Mouse (Mus musculus): ENCODE measurements around the gene Camk2n1.
A peak's percentile ranks its signal among the peaks of the same experiment; 100 is the strongest.
"Not testable (repeated sequence)": the region's sequence is repeated elsewhere in the genome, so short reads cannot be mapped to it uniquely, and the experiment has no call there.

The Camk2n1 gene

DNA sequence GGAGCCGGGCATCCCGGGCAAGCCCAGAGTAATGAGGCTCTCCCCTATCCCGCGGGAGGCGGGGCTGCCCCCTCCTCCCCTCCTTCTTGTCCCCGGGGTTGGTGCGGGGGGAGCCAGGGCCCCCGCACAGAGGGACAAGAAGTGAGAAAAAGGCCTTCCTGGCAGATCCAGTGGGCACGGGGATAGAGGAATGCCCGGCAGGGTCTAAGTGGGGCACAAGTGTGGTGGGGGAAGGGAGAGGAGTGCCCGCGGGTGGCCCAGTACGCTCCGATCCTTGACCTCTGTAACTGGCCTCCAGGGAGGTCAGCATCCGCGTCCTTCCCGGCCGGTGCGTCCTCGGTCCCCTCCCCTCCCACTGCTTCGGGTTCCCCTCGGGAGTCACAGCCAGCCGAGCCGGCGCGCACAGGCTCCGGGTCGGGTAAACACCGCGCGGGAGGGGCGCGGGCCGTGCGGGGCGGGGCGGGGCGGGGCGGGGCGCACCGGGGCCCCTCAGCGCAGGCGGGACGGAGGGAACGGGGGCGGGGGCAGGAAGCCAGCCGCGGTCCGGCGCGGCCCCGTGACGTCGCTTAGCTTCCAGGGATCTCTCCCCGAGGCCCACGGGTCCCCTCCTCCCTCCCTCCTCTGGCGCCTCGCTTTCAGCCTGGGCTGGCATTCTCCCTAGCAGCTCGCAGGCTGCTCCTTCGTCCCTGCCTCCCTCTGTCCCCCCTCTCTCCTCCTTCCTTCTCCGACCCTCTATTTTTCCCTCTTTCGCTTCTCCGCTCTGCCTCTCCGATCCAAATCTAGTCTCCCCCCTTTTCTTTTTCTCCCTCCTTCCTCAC lies at the start of gene Camk2n1:
Camk2n1 (plus strand) TSS at position 562 of the 818 bp plus-strand sequence.
- DNase-seq (ENCODE audit: inconsistent ontology term) = peak; percentile 91

GRCm38 (mm10) chr4:138404806-138405205 lies 49.3 kb upstream of the Camk2n1 start:
- DNase-seq (ENCODE audit: inconsistent ontology term) = no peak

DNA sequence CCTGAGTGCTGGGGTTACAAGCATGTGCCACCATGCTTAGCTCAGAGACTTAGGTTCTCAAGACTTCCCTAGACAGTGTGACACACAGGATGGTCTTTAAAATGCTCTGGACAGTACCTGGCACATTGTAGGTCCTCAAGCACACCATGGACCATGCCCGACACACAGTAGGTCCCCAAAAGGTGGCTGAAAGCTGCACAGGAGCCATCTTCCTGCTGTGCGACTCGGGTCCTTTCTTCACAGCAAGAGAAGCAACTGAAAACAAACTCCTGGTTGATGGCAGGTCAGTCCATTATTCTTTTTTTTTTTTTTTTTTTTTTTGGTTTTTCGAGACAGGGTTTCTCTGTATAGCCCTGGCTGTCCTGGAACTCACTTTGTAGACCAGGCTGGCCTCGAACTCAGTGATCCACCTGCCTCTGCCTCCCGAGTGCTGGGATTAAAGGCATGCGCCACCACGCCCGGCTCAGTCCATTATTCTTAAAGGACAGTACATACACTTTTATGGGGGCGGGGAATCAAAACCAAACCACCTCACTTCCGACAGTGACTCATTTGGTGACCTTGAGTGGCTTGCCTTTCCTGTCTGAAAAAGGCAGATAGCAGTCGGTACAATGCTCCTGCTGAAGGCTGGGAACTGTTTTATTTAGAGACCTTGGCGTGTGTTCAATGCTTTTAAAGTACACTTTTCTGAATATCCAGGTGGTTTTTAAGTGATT lies 46.5 kb upstream of the Camk2n1 start:
- DNase-seq (ENCODE audit: inconsistent ontology term) = no peak

- DNase-seq (ENCODE audit: inconsistent ontology term) = no peak
Measured at GRCm38 (mm10) chr4:138411011-138411410, 43.1 kb upstream of the Camk2n1 start.

DNA sequence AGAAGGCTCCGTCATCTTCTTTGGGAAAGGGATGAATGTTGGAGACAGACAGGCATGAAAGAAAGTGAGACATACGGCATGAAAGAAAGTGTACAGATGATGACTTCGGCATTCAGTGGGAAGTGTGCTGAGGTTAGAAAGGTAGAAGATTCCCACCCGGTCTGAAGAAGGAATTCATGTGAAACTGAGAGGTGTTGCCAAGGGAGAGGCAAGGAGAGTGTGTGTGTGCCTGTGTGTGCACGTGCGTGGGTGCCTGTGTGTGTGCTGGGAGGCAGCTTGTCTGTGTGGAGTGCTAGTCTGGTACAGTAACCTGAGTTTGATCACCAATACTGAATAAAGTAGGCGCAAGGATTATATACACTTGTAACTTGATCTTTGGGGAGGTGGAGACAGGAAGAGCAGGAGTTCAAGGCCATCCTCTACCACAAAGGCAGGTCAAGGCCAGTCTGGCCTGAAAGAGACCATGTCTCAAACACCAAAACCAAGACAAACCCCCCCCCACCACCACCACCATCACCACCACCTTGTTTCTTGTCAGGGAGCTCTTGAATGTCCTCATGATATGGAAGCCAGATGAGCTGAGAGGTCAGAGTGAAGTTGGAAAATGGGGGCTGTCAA lies 42.5 kb upstream of the Camk2n1 start:
- no peak for DNase-seq (ENCODE audit: inconsistent ontology term)

- no peak for DNase-seq (ENCODE audit: inconsistent ontology term)
Measured at GRCm38 (mm10) chr4:138414725-138415124, 39.4 kb upstream of the Camk2n1 start.

DNA sequence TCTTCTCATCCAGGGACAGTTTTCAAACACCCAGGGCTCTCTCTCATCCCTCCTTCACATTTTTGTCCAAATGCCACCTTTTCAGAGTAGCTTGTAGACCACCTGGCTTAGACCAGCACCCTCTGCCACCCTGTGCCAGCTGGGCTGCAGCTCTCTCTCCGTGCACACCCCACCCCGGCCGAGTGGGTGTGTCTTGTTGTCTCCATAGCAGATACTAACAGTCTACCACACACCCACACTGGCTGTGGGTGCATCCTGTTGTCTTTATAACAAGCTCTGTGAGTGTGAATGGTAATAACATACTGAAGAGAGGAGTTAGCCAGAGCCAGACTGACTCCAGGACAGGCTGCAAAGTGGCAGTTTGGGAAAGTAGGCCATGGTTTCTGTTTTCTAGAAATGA lies 38.1 kb upstream of the Camk2n1 start:
- DNase-seq (ENCODE audit: inconsistent ontology term) = no peak

DNA sequence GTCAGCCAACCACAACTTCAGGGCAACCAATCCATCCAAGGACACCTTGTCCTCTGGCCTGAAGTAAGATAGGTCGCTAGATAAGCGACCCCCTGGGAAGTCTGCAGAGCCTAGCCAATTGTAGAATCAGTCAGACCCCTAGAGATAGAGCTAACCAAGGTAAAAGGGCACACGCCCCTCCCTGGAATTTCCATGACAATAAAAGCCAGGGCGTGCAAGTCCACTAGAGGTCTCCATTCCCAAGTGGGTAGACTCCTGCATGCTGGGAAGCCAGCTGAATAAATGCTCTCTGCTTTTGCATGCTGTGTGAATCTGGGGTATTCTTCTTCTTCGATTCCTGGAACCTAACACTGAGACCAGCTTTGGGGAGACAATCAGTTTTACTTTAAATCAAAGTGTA lies 37.7 kb upstream of the Camk2n1 start:
- no peak for DNase-seq (ENCODE audit: inconsistent ontology term)

GRCm38 (mm10) chr4:138417882-138418281 lies 36.2 kb upstream of the Camk2n1 start:
- DNase-seq (ENCODE audit: inconsistent ontology term) = no peak

DNA sequence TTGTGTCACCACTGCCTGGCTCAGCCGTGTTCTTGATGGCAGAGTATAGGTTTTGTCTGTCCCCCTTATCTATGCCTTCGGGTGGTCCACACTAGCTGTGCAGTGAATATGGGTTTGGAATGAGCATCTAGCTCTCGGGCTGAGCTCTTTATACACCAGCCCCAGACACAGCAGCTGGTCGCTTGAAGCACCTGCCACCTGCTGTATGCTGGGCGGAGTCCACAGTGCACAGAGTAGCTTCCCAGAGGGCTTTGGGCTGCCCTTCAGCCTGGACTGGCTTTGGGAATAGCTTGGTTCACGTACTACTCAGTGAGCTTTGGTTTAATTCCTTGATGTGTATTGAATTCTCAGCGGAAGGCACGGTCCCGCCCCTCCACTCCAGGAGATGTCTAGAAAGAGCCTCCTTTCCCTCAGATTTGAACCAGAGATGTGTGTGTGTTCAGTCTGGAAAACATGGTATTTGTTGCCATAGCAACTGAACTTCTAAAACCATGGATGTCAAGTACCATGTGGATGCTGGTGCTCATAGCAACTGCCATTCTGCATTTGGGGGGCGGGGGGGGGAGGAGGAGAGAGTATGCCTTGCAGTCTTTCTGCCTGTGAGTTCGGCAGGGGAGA lies 35.7 kb upstream of the Camk2n1 start:
- no peak for DNase-seq (ENCODE audit: inconsistent ontology term)

DNA sequence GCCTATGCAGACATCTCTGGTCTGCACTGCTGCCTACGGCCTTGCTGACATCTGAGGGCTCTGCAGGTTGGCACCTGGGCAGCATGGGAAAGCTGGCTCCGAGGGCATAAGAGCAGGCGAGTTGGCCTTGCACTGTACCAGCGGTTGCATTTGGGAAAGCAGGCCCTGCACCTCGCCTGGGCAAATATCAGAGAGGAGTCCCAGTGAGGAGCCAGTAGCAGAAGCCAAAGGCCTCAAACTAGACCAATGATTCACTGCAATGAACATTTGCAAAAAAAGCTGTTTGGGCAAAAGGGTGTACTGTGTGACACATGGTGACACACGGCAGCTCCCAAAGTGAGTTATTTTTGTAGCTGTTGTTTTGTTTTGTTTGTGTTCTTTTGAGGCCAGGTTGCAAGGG lies 29.1 kb upstream of the Camk2n1 start:
- no peak for DNase-seq (ENCODE audit: inconsistent ontology term)

- DNase-seq (ENCODE audit: inconsistent ontology term) = not testable (repeated sequence)
Measured at GRCm38 (mm10) chr4:138425604-138426003, 28.5 kb upstream of the Camk2n1 start.

DNA sequence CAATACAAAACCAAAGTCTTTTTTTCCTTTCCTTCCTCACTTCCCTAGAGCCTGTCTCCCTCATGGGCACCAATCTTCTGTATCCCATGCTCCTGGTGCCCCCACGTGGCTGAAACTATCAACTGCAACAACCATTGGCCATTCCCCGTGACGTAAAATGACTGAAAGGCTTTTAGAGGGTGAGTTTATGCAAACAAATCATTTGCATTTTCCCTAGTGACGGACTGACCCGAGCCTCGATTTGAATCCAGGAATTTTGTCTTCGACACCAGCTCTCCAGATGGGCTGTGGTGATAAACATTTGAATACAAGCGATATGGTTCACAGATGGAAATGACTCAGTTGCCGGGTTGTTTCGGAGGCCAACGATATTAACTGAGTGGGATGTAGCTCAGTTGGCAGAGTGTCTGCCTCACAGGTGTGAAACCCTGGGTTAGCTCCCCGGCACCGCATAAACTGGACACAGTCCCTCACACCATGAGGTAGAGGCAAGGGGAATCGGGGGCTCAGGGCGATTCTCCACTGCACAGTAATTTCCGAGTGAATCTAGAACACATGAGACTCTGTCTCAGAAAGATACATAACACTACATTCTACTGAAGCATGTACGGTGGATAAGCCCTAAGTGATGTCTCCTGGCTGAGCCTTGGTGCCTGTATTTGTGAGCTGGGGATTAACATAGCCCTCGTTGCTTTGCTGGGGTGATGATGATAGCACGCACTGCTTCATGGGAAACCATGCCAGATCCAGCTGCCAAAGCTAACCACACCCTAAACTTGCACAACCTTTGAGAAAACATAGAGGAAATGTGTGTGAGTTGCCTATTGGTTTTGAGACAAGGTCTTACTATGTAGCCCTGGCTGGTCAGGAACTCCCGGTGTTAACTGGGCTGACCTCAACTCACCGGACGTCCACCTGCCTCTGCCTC lies 27.1 kb upstream of the Camk2n1 start:
- DNase-seq (ENCODE audit: inconsistent ontology term) = peak; percentile 75

DNA sequence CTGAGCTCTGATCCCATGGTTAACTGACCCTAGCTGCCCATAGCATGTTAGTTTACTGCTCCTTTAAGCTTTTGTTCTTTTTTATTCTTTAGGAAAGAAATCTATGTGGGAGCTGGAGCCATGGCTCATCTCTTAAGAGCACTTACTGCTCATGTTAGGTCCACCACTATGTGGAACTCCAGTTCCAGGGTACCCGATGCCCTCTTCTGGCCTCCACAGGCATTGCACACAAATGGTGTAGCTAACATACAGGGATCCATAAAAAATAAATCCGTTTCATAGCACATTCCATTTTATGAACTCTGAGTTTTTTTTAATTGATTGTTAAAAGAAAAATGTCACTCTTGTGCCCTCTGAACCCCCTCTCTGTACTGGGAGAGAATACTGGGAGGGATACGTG lies 24.3 kb upstream of the Camk2n1 start:
- peak; percentile 32 for DNase-seq (ENCODE audit: inconsistent ontology term)

GRCm38 (mm10) chr4:138431340-138431739 lies 22.8 kb upstream of the Camk2n1 start:
- DNase-seq (ENCODE audit: inconsistent ontology term) = no peak

DNA sequence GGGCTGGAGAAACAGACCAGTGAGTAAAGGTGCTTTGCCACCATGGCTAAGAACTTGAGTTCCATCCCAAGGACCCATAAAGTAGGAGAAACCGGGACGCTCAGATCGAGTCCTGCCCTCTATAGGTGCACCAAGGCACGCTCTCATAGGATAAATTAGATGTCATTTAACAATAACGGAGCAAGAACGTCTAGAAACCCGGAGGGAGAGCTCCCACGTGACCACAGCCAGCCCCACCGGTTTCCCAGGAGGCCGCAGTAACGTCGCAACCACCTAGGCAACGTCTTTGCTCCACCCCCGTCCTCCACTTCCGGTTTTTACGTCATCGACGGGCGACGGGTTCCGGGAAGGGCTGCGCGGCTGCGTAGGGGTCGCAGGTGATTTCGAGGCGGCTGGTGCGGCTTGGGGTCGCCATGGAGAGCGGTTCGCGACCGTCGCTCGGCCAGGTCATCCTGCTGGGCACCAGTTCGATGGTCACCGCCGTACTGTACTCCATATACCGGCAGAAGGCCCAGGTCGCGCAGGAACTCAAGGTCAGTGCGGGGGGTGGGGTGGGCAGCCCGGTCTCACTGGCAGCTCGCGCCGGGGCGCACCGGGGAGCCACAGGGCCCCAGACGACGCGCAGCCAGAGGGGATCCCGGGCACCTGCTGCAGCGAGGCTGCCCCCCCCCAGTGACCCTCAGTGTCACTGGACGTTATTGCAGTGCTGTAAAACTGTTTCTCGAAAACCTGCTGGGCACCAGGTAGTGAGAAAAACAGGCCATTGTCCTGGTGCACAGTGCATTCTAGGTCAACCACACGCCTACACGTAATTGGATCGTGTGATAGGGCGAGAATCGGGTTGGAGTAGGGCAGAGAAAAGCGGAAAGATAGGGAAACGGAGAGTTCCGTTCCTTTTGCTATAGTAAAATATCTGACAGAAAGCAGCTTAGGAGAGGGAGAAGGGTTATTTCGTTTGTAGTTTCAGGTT lies 19.5 kb upstream of the Camk2n1 start, which contains the start of gene Mul1:
Mul1 (plus strand) TSS at position 325 of the 970 bp plus-strand sequence.
- DNase-seq (ENCODE audit: inconsistent ontology term) = peak; percentile 94

- DNase-seq (ENCODE audit: inconsistent ontology term) = no peak
Measured at GRCm38 (mm10) chr4:138440062-138440461, 14.1 kb upstream of the Camk2n1 start.

DNA sequence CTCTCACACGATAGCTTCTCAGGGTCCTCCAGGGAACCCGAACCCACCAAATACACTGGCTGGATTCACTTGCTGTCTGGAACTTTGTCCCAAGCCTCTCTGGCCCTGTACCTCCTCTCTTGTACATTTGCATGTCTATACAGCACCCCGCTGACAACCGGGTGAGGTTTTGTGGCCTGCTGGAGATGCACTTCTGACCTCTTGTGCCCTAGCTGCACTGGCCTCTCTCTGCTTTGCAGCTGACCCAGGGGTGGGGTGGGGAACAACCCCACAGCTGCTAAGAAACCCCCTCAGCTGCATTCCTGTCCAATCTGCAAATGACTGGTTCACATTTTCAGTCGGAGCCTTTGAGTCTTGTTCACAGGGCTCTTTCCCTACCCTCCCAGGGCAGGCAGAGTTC lies 9.2 kb upstream of the Camk2n1 start:
- DNase-seq (ENCODE audit: inconsistent ontology term) = no peak

- DNase-seq (ENCODE audit: inconsistent ontology term) = peak; percentile 47
Measured at GRCm38 (mm10) chr4:138446981-138447380, 7.1 kb upstream of the Camk2n1 start.

GRCm38 (mm10) chr4:138447387-138447786 lies 6.7 kb upstream of the Camk2n1 start:
- DNase-seq (ENCODE audit: inconsistent ontology term) = peak; percentile 93

Data from Muller cell, postnatal 12 days (primary cell).